Mouse (Mus musculus): Measurements from ENCODE around the gene Dydc1.
"Not testable (repeated sequence)": the region's sequence is repeated elsewhere in the genome, so short reads cannot be mapped to it uniquely, and the experiment has no call there.

Dydc1 gene

GRCm38 (mm10) chr14:41072229-41072943, at the start of gene Dydc1:
Dydc1 (plus strand) TSS chr14:41072911.
- no peak for DNase-seq

DNA sequence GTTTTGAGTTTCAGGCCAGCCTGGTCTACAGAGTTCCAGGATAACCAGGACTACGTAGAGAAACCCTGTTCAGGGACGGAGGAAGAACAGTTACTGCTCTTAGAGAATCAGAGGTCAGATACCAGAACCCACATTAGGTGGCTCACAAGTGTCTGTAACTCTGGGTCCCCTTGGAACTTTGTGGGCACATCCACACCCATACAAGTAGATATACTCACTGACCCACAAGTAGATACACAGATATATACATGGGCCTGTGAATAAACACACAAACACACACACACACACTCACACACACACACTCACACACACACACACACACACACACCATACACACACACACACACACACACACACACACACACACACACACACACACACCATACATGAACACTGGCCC, 47.6 kb upstream of the Dydc1 start:
- DNase-seq = no peak

DNA sequence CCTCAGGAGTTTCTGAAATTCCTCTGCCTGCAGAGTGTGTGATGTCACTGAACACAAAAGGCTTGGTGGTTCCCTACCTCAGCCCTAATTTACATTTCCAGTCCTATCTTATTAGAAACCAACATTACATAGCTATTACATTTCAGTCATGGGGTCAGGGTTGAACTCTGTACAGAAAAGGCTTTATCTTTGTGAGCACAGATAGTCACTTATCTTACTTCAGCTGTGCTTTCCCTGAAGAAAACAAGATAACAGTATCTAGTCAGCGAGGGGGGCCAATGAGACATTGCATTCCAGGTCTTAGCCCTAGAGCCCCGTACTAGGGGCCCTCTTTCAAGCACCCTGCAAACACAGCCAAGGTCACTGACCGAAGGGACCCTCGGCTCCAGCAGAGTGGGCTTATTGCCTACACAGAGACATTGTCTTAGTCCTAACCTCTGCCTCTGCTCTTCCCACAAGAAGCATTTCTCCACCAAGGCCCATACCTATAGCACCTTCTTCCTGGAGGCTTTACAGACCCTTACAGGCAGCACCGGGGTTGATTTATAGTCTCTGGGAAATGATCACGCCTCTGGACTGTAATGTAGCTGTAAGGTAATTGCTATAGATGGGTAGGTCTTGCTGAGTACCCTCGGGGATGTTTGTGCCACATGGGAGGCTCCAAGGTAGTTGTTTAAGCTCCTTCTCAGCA, 47.0 kb upstream of the Dydc1 start:
- DNase-seq = no peak

DNA sequence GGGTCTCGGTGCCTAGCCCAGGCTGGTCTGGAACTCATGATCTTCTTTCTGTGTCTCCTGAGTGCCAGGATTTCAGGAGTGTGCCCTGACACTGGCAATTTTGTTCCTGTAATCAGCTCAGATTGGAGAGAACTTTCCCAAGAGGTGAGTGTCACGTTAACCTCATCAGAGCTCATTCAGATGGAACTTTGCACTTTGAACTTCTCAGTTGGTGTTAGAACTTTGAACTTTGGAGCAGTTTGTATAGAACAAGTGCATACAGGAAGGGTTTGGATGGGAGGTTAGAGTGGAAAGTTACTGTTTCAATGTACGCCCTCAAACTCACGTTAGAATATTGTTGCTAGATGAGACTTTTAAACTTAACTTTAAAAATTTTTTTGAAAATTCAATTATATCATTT, 43.4 kb upstream of the Dydc1 start:
- no peak for DNase-seq

DNA sequence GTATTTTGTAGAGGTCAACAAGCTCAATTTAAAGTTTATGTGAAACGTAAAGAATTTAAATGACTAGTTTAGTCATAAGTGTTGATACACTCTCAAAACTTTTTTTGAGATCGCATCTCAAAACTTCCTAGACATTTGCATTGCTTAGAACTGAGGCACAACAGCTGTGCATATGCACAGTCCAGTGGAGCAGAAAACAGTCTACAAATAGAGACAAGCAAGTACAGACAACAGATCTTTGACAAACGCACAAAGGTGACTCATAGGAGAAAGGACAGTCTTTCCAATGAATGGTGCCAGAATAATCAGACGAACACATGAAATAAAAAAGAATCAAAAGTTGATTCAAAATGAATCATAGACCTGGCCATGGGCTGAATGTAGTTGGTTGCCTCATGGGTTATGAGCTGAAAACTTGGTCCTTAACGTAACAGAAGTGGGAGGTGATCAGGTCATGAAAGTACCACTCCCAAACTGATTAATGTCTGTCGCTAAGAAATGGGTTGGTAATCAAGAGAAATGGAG, 41.7 kb upstream of the Dydc1 start:
- no peak for DNase-seq

DNA sequence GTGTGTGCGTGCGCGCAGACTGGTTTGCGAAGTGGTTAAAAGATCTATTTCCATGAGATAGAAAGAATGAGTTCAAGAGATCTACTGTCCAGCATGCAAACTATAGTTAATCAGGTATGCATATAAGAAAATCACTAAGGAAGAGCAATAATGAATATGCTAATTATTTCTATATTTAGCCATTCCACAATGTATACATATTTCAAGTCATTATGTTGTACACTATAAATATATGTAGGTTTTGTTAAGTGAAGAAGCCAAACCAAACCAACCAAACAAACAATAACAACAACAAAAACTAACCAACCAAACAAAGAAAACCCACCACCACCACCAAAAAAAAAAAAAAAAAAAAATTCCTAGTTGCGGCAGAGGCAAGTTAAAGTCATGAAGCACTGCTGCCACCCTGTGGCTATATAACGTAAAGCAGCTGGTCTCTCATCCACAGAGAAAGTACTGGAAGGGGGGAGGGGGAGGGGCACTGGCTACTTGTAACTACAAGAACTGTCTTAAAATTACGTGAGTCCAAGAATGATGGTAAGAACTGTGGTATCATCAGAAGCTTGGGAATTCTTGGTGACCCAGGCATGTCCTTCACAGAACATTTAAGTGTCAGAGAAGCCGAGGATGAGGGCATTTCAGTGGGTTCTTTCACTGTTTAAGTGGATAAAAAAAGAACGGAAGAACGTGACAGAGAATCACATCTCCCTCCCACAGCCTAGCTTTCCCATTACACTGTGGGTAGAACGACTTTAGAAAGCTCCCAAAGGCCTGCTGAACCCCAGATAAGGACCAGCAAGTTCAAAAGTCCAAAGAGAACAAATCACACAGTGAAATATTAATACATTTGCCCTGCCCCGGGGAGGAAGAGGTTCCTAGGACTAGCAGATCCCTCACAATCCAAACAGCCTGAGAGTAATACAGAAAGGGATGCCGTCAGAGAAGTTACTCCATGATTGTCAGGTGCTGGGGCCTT, 39.3 kb upstream of the Dydc1 start:
- DNase-seq = peak; percentile 71

DNA sequence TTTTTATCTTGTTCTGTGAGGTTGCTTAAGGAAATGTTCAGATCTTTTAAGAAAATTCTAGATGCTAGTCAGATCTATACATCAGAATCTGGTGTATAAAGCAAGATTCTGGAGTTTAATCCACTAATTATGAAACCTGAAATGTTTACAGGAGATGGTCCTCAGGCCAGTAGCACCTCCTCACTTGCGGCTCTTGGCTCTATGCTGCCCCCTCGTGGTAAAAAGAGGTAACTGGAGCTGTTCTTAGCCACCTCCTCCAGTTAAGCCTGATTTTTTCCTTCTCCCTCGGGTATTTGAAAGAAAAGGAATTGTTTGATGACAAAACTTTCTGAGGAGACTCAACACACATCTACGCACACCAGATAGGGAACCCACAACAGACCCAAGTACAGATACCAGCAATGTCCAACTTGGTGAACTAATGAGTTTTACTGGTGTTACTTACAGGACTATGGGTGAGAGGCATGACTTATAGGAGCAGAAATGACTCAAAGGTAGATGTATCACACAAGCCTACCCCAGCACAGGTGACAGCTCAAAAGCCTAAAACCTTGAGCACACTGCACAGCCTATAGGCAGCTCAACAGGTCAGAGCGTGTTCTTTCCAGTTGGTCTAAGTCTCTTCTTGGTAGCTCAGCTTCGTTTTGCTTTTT, 37.4 kb upstream of the Dydc1 start:
- peak; percentile 57 for DNase-seq

DNA sequence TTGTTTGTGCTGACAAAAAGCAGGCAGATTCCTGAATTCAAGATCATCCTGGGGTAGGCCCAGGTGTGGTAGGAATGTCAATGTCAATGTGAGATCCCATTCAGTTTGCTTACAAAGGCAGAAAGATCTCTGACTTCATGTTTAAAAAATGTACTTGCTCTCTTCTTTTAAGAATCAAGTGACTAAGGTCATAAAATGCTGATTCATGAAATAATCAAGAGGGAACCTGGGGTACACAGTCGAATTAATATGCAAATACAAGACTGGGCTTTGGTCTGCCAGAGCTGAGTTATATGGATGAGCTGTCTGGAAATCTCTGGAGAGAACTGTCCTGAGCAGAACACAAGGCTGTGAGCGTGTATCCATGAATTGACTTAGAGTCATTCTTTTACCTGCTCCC, 25.3 kb upstream of the Dydc1 start:
- no peak for DNase-seq

- peak; percentile 27 for DNase-seq
Observed at GRCm38 (mm10) chr14:41050471-41050870, 22.2 kb upstream of the Dydc1 start.

DNA sequence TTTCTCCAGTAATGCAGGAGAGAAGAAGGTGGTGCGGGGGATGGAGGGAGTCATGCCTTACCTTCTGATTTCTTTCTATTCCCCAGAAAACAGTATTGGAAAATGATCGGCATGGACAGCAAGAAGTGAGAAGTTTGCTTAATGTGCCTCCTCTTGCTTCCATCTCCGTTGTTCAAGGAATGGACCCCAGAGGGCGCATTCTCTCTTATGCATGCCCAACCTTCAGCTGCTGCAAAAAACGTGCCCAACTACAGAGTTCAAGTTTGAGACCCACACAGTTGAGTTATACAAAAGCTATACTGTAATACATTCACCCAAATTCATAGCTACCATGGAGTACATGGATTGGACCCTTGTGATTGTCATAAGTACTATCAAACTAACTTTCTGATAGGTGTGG, 20.2 kb upstream of the Dydc1 start:
- DNase-seq = peak; percentile 10

GRCm38 (mm10) chr14:41053190-41053589, 19.5 kb upstream of the Dydc1 start:
- DNase-seq = not testable (repeated sequence)

DNA sequence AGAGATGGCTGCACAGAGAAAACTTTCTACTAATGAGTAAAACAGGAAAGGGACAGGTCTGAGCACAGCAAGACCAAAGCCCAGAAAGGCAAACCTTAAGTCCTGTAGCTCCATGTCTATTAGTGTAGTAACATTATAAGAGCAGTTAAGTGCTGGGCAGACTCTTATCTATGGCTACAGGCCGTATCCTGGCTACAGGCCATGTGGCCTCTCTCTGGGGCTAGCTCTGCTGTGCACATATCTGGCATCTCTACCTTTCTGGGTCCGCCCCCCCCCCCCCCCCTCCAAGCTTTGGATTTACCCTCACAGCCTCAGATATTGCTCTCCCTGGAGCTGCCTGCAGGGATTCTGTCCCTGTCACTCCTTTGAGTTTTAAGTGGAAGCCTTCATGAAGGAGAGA, 7.5 kb upstream of the Dydc1 start:
- no peak for DNase-seq

GRCm38 (mm10) chr14:41066416-41066815, 6.3 kb upstream of the Dydc1 start:
- no peak for DNase-seq

- no peak for DNase-seq
Observed at GRCm38 (mm10) chr14:41069108-41069507, 3.6 kb upstream of the Dydc1 start, which contains the start of gene Dydc2. Dydc2 (minus strand) TSS chr14:41069208.

DNA sequence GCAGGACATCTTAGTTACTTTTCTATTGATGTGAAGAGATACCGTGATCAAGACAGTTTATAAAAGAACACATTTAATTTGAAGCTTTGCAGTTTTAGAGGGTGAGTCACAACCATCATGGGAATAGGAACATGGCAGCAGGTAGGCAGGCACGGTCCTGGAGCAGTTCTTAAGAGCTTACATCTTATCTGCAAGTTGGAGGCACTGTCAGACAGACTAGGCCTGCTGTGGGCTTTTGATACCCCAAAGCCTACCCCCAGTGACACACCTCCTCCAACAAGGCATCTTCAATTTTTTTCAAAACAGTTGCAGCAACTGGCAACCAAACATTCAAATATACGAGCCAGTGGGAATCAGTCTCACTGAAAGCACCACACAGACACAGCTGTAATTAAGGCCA, 2.4 kb upstream of the Dydc1 start:
- no peak for DNase-seq

DNA sequence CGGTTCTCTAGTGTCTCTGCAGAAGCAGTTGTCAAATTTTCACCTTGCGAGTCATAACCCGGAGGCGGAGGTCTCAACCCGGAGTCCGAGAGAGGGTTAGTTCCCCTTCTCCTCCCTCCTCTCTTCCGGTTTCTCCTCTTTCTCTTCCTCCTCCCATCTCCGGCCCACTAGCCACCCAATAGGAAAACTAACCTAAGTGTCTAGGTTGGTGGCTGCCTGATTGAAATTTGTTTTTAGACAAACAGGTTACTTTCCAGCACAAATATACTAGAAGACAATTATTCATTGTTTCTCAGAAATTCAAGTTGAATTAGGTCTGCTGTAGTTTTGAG, 199 bp downstream of the Dydc1 start:
- no peak for DNase-seq

DNA sequence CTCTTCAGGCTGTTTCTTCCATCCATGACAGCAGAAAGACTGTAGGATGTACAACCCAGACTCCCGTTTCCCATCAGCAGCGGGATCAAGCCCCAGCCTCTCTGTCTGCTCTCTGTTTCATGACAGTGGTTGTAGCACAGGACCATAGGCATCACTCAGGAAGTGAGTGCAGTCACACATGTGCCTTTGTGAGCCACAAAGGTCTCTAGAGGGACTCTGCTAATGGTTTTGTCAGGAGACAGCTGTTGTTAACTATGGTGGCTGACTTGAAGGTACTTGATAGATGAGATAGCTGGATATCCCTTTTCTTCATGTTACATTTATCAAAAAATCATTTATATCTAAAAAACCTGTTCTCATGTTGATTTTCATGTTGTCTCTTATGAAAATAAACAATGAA, 9.7 kb downstream of the Dydc1 start:
- no peak for DNase-seq

- peak; percentile 23 for DNase-seq
Observed at GRCm38 (mm10) chr14:41087509-41087908, 14.8 kb downstream of the Dydc1 start.

DNA sequence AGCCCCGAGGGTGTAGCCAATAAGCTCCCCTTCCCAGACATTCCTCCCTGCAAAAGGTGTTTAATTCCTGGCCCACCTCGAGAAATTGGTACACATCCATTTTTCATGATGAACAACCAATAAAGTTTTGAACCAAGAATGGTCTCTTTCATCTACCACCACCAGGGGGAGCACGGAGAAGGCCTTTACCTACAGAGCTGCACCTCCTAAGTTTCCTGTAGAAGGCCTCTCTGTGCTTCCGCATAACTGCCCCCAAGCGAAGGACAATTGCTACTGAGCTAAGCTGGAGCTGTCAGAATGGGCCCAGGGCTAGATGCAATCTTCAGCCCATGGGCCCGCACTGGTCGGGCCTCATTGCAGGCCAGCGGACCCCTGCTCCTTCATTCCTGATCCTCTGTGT, 18.1 kb downstream of the Dydc1 start:
- peak; percentile 18 for DNase-seq

- DNase-seq = no peak
Observed at GRCm38 (mm10) chr14:41094114-41094513, 21.4 kb downstream of the Dydc1 start.

GRCm38 (mm10) chr14:41096296-41096860, 23.7 kb downstream of the Dydc1 start:
- no peak for DNase-seq

- no peak for DNase-seq
Observed at GRCm38 (mm10) chr14:41098726-41099125, 26.0 kb downstream of the Dydc1 start.

Data from thymus, postnatal 25 days (tissue).